Mouse (Mus musculus) adrenal gland, adult 18-20 months (tissue): ENCODE results near the gene Ubtd1. TPM values are rescaled to one million over a fixed set of nuclear protein-coding genes. Genes with fewer than 3 reads are reported as not detected.

Source experiments
- DNase-seq, 2 experiments: peaks; one replicate each; pipeline ENCODE4 v3.0.0; 2021 to 2022; ENCODE audit warnings: low spot score in 2 of 2
- total RNA-seq, 2 experiments: library from RNA; stranded (reverse); gene quantifications; 1 replicate in 1 of 2; 2 replicates in 1 of 2; pipeline ENCODE4 v1.2.3; 2021

Ubtd1 gene
- total RNA-seq, 2 experiments from 2014 or later: 16.4 to 17.4 TPM

GRCm38 (mm10) chr19:41992971-41993370 lies 11.4 kb downstream of the Ubtd1 start:
- no peak for DNase-seq

- DNase-seq: peak; percentile 66 to 71
Observed at GRCm38 (mm10) chr19:41993484-41993883, 11.9 kb downstream of the Ubtd1 start.

GRCm38 (mm10) chr19:41994023-41994422 lies 12.5 kb downstream of the Ubtd1 start:
- DNase-seq: peak in 1 of 2 experiments; percentile 13

- no peak for DNase-seq
Observed at GRCm38 (mm10) chr19:41995483-41995882, 13.9 kb downstream of the Ubtd1 start.

GRCm38 (mm10) chr19:41997090-41997489 lies 15.5 kb downstream of the Ubtd1 start:
- no peak for DNase-seq

GRCm38 (mm10) chr19:41998770-41999548 lies 17.4 kb downstream of the Ubtd1 start:
- DNase-seq: no peak

- no peak for DNase-seq
Observed at GRCm38 (mm10) chr19:41999688-42000283, 18.2 kb downstream of the Ubtd1 start.

DNA sequence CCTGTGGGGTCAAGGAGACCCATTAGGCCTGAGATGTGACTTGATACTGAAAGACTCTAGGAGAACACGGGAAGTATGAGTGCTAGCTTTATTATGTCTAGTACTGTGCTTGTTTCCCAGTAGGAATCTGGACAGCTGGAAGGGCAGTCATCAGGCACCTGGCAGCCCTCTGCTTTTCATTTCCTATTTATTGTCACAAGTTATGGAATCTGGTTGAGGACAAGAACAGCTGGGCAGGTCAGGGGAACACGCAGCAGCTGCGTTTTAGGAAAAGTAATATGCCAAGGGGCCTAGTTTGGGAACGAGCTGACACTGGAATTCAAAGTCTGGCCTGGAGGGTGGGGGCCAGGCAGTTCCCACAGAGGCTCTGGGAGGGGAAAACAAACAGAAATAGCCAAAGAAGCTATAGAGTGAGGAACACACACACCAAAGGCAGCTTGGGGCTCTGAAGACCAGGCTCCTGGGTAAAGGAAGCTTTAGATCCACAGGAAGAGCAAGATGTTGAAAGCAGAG lies 18.9 kb downstream of the Ubtd1 start:
- DNase-seq: no peak

DNA sequence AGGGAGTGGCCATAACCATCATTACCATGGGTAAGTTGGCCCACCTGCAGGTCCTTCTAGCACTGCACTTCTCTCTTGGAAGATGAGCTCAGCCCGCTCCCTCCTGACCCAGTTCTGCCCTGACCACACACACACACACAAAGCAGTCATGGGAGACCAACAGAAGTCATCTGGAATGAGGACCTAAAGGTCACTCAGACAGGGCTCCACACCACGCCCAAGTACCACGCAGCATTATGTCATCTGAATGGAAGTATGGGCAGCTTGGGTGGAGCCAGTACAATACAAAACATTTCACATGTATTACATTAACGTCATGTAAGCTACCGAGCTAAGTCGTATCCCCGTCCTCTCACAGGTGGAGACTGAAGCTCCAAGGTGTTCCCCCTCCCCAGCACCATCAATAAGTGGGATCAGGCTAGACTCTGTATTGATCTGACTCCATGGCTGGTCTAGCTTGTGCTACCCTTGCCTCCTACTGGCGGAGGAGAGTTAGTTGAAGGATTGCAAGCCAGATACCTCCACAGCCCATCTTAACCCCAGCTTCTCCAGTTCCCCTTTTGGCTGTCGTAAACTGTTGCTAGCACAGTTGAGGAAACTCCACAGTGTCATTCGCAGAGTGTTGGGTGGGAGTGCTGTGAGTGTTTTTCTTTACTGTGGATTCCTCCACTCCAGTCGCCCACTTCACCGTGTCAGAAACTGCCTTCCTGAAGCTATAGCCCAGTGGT lies 19.9 kb downstream of the Ubtd1 start:
- DNase-seq: no peak

GRCm38 (mm10) chr19:42004258-42004657 lies 22.7 kb downstream of the Ubtd1 start:
- DNase-seq: no peak

GRCm38 (mm10) chr19:42005616-42006015 lies 24.1 kb downstream of the Ubtd1 start:
- no peak for DNase-seq

- DNase-seq: no peak
Observed at GRCm38 (mm10) chr19:42006568-42006967, 25.0 kb downstream of the Ubtd1 start.

DNA sequence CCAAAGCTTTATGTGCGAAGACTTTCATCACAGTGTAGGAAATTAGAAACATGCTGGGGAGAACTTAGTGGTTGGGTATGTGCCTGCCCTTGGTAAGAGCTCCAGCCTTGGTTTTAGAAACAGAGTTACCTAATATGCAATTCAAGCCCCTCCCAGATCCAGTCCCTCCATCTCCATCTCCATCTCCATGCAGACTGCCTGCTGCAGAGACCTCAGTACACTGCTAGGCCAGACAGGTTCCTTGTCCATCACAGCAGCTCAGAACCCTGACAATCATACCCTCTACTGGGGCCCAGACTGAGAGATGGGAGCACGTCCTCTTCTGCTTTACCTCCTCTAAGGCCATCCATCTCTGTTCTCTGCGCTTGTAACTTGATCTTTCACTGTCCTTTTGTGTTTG lies 27.0 kb downstream of the Ubtd1 start:
- no peak for DNase-seq

GRCm38 (mm10) chr19:42009067-42009466 lies 27.5 kb downstream of the Ubtd1 start:
- no peak for DNase-seq

GRCm38 (mm10) chr19:42010436-42010835 lies 28.9 kb downstream of the Ubtd1 start:
- DNase-seq: no peak

DNA sequence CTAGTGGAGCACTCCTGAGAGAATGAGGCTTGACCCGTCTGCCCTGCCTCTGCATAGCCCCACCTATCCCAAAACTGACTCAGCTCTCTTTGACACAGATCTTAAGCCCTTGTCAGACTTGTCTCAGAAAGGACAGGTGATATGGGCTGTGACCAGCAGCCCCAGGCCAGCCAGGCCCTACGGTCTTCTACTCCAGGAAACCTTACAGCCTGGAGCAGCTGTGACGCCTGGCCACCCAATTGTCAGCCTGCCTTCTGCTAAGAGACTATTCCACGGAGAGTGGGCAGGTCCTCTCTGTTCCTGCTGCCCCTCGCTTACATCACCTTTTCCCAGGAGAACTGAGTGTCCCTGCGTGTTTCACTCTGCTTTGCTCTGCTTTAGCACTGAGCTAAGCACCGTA lies 29.6 kb downstream of the Ubtd1 start:
- DNase-seq: no peak

DNA sequence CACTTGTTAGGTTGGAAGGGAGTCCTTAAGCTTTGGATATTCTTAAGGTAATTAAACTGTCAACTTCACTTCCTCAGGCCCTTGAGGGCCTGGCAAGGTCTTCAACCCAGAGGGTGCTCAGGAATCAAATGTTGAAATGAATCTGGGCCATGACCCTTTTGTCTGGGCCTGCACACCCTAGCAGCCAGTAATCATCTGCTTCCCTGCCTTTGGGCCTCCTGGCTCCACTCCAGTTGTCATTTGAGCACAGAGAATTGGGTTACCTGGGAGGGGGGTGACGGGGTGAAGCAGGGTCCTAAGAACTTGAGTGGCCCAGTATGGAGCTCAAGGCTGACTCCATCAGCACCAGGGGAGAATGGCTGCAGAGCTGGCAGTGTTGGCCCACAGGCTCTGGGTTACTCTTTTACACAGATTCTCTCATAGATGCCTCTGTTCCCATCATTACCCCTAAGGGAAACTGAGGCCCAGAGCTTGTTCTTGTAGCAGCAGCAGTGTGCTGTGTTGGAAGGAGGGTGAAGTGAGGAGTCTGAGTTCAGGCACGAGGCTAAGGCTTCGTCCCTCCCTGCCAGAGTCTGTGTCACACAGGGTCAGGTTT lies 32.8 kb downstream of the Ubtd1 start:
- DNase-seq: no peak

DNA sequence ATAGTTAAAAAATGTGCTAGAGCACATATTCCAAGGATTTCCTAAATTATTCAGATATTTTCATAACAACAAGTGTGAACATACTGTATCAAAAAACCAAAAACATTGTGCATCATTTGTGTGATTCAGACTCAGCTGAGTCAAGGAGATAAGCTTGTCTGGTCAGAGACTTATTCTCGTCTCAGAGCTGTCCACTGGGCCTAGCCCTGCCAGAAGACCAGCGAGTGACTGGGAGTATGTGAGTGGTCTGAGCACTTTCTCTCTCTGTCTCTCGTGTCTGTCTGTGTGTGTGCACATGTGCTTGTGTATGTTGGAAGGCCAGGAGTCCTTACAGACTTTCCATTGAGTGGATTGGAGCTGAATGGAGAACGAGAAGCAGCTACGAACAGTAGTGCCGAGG lies 33.4 kb downstream of the Ubtd1 start:
- no peak for DNase-seq

- DNase-seq: no peak
Observed at GRCm38 (mm10) chr19:42016251-42016650, 34.7 kb downstream of the Ubtd1 start.

DNA sequence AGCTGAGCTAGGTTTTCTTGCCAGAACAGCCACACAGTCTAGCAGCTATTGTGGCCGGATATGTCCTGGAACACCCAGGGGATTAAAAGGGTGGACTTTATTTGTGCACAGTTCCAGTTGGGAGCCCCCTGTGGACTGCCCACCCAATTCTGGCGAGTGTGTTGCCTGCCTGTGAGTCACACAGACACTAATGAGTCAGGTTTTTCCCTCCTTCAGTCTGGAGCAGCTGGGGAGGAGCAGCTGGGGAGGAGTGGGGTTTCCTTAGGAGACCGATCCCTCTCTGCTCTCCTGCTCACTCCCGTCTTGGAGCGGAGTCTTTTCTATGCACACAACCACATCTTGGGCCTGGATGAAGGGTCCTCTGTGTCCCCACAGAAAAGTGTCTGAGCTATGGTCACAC lies 35.3 kb downstream of the Ubtd1 start:
- no peak for DNase-seq
